Mouse (Mus musculus) monocyte, adult 2 months (primary cell): ENCODE measurements around the gene Golga4.

Experiments used
- DNase-seq, 2 experiments: peaks; one replicate each; pipeline ENCODE4 v3.0.0; 2022; ENCODE audit warnings: low spot score in 2 of 2, low read depth in 1 of 2

Gene Golga4

GRCm38 (mm10) chr9:118520858-118521257, 14.8 kb downstream of the Golga4 start:
- DNase-seq: no peak

GRCm38 (mm10) chr9:118521659-118522058, 15.6 kb downstream of the Golga4 start:
- no peak for DNase-seq

- DNase-seq: no peak
Measured at GRCm38 (mm10) chr9:118523738-118524137, 17.7 kb downstream of the Golga4 start.

DNA sequence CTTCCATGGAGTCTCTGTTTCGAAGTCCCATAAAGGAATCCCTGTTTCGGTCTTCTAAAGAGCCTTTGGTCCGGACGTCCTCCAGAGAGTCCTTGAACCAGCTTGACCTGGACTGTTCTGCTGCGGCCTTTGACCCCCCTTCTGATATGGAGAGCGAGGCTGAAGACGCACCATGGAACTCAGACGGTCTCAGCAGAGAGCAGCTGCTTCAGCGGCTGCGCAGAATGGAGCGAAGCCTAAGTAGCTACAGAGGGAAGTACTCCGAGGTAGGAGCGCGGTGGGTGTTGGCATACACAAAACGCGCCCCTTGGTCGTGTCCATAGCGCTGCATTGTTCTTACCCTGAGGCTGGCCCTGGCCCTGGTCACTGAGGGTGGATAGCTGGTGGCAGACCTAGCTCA, 21.0 kb downstream of the Golga4 start:
- no peak for DNase-seq

DNA sequence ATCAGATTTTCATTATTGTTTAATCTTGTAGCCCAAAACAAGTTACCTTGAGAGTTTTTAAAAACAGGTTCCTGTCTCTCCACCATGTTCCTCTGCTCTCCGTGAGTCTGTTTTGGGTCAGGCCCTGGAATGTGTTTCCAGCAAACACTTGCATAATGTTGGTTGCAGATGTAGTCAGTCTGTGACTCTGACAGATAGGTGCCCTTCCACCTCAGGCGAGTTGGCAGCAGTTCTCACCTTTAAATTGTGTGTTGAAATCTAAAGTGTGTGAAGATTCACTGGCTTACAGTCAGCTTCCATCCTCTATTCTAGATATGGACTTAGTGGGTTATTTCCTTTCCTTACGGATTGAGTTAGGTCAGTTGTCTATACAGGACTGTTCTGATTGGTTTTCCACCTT, 23.7 kb downstream of the Golga4 start:
- no peak for DNase-seq

- DNase-seq: no peak
Measured at GRCm38 (mm10) chr9:118530679-118531078, 24.6 kb downstream of the Golga4 start.

- DNase-seq: no peak
Measured at GRCm38 (mm10) chr9:118532516-118533205, 26.6 kb downstream of the Golga4 start.

DNA sequence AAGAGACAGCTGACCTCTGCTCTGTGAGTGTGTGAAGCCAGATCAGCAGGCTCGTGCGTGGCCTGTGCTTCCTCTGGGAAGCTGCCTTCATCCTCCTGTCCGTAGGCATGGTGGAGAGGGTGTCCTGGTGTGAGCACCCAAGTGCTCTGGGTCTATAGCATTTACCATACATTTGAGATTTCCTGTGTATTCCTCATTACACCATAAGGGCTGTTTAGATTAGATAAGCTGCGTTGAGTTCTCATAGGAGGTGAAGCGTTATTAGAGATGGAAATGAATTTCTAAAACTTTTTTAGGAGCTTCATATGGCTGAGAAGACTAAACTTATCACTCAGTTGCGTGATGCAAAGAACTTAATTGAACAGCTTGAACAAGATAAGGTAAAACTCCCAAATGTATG, 30.9 kb downstream of the Golga4 start:
- no peak for DNase-seq

GRCm38 (mm10) chr9:118537463-118538339, 31.6 kb downstream of the Golga4 start:
- no peak for DNase-seq

- DNase-seq: no peak
Measured at GRCm38 (mm10) chr9:118541851-118542250, 35.8 kb downstream of the Golga4 start.

DNA sequence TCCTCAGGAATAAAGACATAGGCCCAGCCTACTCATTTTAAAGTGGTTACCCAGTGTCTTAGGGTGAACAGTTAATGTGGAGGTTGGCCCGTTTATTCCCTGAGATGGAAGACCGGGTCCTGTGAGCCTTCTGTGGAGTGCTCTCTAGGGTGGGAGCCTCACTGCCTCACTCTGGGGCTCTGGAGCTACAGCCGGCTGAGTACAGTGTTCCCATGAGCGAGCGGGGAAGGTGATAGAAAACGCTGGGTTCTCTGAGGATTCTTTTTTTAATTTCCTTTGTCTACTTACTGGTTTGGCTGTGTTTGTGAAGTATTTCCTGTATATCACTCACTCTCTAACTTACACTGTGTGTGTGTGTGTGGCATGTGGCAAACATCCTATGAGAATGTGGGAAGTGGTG, 39.1 kb downstream of the Golga4 start:
- DNase-seq: no peak

- DNase-seq: no peak
Measured at GRCm38 (mm10) chr9:118548651-118549050, 42.6 kb downstream of the Golga4 start.

- no peak for DNase-seq
Measured at GRCm38 (mm10) chr9:118556951-118557780, 51.1 kb downstream of the Golga4 start.

- DNase-seq: no peak
Measured at GRCm38 (mm10) chr9:118563356-118563755, 57.3 kb downstream of the Golga4 start.

DNA sequence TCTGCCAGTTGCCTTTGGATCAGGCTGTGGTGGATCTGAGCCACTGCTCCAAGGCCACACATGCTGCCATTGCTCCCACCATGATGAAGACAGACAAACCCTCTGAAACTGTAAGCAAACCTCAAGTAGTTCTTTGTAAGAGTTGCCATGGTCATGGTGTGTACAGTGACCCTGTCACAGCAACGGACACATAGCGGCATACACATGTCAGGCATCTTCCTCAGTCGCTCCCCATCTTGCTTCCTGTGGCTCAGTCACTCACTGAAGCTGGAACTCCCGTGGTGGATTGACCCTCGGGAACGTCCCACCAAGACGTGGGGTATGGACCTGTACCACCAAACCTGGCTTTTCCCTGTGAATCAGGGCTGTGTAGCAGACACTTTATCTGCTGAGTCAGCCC, 57.8 kb downstream of the Golga4 start:
- no peak for DNase-seq

- no peak for DNase-seq
Measured at GRCm38 (mm10) chr9:118564696-118565095, 58.6 kb downstream of the Golga4 start.

DNA sequence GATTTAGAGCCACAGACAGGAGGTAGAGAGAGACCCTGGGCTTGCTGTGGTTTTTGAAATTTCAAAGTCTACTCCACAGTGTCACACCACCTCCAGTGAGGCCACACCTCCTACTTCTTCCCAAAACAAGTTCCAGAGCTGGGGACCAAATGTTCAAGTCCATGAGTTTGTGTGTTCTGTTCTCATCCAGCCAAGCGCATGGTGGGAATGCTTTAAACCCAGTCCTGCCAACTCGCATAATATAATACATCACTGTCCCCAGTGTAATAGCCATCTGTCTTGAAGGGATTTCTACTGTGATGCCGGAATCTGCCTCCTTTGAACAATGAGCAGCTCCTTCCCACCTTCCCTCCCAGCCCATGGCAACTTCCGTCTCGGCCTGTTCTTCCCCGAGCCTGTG, 63.3 kb downstream of the Golga4 start:
- DNase-seq: no peak

DNA sequence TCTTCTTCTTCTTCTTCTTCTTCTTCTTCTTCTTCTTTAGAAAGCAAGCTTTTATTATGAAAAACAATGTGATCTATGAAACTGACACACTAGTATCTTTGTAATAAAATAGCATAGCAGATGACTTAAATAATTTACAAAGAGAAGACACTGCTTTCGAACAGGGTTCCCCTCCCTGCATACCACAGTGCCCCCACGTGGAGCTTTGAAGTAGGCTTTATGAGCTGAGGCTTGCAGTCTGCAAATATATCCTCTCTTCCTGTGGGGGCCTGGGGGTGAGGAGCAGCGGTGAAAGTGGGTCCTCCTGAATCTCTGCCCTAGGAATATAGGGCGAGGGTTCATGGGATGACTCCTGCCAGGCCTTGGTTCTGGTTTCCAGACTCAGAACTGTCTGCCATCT, 64.8 kb downstream of the Golga4 start:
- DNase-seq: no peak

- DNase-seq: no peak
Measured at GRCm38 (mm10) chr9:118571701-118572100, 65.6 kb downstream of the Golga4 start.

DNA sequence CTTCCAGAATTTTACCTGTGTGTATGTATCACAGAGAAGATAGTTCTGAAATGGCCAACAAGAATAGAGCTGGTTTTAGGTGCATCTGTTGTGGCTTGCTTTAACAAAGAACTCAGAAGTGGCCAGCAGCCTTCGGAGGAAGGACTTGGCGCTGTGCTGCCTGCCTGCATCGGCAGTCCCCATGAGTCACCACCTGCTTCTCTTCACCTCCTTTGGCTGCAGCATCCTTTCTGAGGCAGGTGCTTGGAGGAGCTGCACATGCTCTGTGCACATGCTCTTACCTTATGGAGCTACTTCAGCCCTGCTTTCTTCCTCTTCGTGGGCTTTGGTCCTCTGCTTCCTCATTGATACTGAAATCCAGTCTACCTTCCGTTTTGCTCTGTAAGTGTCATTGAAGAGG, 68.8 kb downstream of the Golga4 start:
- DNase-seq: no peak

DNA sequence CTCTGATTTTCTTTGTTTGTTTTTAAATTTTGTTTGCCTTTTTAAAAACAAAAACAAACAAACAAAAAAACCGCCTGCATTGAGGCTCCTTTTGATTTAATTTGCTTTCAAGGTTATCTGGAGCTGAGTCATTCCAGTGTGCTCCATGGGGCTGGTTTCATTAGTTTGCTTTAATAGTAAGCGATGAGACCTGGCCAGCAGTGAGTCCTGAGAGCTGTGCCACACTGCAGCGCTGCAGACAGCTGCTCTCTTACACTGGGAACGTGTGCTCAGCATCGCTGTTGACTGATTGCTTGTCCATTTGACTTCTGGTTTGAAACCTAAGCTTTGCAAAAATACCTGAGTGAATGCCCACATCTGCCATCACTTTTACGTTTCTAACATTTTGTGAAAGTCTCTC, 74.3 kb downstream of the Golga4 start:
- no peak for DNase-seq

- no peak for DNase-seq
Measured at GRCm38 (mm10) chr9:118582757-118583156, 76.7 kb downstream of the Golga4 start.
